Mouse (Mus musculus): ENCODE data around the gene Otogl. TPM values are rescaled to one million over a fixed set of nuclear protein-coding genes. Genes with fewer than 3 reads are reported as not detected.

Gene Otogl
- polyA plus RNA-seq (2014; fragmentation: Illumina TruSeq; extraction: RNeasy Lipid Tissue Mini Kit (QIAGEN cat#74804); ENCODE audit: low replicate concordance): 0.48 TPM

GRCm38 (mm10) chr10:107912084-107912573 is at the start of gene Otogl:
Gene Otogl (minus strand): TSS chr10:107912134.

GRCm38 (mm10) chr10:107719806-107720205 is 192.1 kb downstream of the Otogl start, which contains the start of gene Ptprq:
Gene Ptprq (minus strand): TSS chr10:107720051.

Other genes starting within 250 kb of the Otogl start
- not detected for gene Ptprq, start 192.1 kb downstream of the Otogl start, polyA plus RNA-seq (2014; fragmentation: Illumina TruSeq; extraction: RNeasy Lipid Tissue Mini Kit (QIAGEN cat#74804); ENCODE audit: low replicate concordance)